Mouse (Mus musculus) ES-Bruce4 (cell line): ENCODE results near the gene Hhip.

ENCODE experiments used
- CTCF ChIP-seq: IDR thresholded peaks from one replicate; pipeline ENCODE4 v1.8.1; 2011; ENCODE audit warnings: low read depth, low read length
- EP300 ChIP-seq: IDR thresholded peaks from 2 replicates; pipeline ENCODE4 v1.6.1; 2011; ENCODE audit warnings: low read depth, low read length; ENCODE audit not compliant: insufficient read depth
- POLR2A ChIP-seq: IDR thresholded peaks from one replicate; pipeline ENCODE4 v1.8.1; 2011; ENCODE audit warnings: low read length; ENCODE audit not compliant: insufficient read depth

DNA sequence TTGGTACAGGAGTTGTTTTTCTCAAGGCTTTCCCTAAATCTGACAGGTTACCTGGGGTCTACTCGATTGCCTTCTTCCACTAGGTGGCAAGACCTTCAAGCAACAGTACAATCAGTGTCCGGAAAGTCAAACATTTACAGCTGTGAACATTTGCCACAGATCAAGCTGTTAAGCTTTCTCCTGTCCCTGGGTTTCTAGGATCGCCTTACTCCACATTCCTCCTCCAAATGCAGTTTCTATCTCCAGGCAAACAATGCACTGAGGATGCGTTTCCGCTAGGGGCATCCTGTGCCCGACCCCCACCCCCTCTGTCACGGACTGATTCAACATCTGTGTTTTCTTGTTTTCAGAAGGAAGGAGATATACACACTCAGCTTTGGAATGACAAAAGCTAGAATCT, 122.0 kb downstream of the Hhip start:
- no peak for TF ChIP-seq CTCF
- TF ChIP-seq EP300 = no peak
- TF ChIP-seq POLR2A = no peak
